Mouse (Mus musculus) embryo, embryonic 11.5 days (tissue): ENCODE measurements around the gene Gm5938.

Source experiments
- DNase-seq: peaks from one replicate; pipeline ENCODE4 v3.0.0-alpha.2; 2012; ENCODE audit warnings: low read depth, low spot score

The Gm5938 gene

GRCm38 (mm10) chrX:78125167-78125566, at the start of gene Gm5938:
Gene Gm5938 (plus strand): TSS chrX:78125467.
- DNase-seq, result no peak

DNA sequence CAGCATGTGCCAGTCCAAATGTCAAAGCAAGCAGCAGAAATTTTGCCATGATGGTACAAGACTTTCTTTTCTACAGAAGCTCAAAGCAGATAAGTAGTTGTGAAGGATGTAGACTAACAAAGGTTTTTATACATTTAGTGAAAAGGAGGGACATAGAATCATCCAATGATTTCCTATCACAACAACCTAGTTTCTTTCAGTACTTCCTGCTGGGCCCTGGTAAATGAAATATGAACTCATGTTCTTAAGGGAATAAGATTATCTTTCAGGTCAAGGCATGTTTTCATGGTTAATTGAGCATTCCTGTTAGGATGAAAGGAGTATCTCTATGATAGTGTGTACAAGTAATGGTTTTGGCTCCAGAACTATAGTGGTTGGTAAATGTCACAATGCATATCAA, 34.0 kb upstream of the Gm5938 start, which contains the start of gene Obp1a:
Gene Obp1a (minus strand): TSS at position 101 of the 400 bp plus-strand sequence.
- DNase-seq, result no peak
